Mouse (Mus musculus): ENCODE results near the gene Lrrc23.
"Not testable (repeated sequence)": the region's sequence is repeated elsewhere in the genome, so short reads cannot be mapped to it uniquely, and the experiment has no call there.

The Lrrc23 gene

DNA sequence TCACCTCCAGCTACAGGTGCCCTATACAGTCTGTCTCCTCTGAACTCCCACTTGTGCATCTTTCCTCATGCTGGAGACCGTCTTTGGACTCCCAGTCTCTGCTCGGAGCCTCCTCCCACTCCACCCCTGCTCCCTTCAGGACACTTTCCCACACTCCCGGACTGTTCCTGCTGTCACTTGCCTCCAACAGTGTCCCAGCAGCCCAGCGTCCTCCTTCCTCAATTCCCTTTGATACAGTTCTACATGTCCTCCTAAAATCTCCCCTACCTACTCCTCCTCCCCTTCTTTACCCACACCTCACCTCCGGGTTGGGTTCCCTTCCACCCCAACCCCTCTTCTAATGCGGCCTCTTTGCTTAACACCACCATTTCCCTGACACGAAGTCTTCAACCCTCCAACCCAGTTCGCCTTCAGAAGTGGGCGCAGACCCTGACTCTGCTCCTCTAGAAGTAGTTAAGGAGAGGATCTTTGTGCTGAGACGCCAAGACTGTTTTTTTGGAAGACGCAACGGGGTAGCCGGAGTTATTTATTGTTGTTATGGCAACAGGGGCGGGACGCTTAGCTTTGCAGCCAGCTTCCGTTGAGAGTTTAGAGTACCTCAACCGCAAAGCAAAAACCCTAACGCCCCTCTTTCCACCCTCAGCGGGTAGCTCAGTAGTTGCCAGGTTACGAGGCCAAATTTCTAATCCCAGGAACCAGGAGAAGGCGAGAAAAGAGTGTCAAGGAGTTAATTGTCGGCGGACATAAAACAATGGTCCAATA, at the start of gene Lrrc23:
Gene Lrrc23, minus strand, starts transcription at position 506 of the 762 bp plus-strand sequence.
- no peak for DNase-seq (ENCODE audit: low read depth, low spot score)

DNA sequence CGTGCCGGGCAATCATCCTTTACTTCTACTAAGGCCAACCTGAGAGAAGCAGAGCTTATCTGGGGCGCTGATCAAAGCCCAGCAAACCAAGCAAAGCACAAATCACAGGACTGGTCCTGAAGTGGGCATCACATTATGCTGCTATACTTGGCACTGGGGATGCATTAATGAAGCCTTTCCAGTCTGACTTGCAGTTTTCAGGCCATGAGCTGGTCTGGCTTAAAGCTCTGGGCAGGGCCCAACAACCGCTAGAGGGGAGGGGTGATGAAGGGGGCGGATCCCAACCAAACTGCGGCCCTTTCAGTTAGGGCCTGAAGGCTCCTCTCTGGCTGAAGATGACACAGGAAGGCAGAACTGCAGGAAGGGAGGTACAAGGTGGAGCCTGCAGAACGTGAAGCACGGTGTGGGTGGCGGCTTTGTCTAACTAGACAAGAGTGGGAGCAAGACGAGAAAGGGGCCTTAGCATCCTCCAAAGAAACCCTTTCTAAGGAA, 48.6 kb upstream of the Lrrc23 start:
- no peak for DNase-seq (ENCODE audit: low read depth, low spot score)

DNA sequence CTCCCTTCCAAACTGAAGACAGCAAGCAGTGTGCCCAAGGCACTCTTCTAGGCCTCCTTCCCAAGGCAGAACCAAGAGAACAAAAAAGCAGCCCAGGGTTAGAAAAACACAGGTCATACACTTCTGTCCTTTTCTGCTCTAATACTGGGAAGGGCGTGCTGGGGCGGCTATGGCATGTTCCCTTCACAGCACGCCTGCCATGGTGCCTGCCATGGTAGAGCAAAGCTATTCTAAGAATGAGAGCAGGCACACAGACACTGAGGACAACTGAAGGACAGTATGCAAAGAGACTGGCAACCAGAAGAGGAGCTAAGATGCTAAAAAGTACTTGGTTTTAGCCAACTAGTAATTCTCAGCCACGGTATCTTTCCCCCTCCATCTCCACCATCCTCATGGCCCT, 42.5 kb upstream of the Lrrc23 start:
- no peak for DNase-seq (ENCODE audit: low read depth, low spot score)

DNA sequence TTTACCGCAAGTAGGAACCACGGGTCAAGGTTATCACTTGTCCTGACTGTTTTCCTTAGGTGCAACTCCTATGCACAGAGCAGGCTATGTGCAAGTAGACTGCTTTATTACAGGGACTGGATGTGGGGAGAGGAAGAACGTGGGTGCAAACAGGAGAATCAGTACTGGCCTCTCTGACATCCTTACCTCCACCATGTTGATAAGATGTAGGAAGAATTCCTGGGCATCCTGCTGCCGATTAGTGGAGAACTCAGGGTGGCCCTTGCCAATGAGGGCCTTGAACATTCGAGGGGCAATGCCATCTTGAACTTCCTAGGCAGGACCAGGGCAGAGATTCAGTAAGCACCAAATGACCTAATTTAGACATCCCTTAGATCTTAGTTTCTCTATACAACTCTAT, 41.4 kb upstream of the Lrrc23 start:
- DNase-seq (ENCODE audit: low read depth, low spot score) = no peak

DNA sequence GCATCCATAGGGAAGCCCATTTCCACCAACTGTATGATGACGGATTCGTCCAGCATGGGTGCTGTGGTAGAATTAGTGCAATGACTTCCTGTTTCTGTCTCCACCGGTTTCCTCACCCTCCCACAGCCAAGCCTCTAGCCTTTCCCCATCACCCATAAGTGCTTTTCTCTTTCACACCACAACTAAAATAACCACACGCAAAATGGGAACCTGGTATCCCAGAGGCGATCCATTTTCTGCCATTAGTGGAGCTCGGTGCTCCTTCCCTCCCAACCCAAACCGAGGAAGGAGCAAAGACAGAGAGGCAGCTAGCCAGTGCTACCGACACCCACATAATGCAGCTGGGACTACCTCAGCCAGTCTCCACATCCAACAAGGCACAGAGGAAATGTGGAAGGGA, 38.4 kb upstream of the Lrrc23 start:
- no peak for DNase-seq (ENCODE audit: low read depth, low spot score)

DNA sequence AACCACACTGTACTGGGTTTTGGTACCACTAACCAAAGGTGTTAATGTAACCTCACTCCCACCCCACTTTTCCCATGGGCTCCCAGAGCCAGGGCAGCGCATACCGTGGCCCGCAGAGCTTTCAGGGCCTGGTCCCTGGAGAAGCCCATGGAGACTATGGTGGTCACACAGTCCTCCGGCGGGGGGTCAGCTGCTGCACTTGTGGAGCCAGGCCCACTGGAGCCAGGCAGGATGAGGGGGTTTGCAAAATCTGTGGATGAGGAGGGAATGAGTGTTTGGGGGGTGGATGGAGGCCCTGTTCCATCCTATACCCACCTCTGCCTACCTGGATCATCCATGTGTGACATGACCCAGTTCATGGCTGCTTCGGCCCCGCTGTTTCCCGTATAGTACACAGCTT, 38.0 kb upstream of the Lrrc23 start:
- DNase-seq (ENCODE audit: low read depth, low spot score) = no peak

DNA sequence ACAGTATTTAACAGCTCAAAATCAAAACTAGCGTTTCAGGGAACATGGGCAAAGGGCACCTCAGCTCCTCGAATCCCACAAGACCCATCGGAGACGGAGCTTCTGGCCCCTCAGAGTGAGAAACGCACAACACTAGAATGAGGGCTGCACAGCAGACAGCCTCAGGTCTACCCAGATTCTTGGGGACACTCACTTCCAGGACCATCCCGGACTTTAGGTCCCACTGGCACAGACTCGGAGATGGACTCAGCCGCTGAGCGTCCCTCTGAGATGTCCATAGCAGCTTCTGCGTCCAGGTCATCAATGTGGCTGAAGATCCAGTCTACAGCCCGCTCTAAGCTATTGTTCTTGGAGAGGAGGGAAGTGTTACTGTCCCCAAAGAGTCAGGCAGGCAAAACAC, 37.6 kb upstream of the Lrrc23 start:
- no peak for DNase-seq (ENCODE audit: low read depth, low spot score)

DNA sequence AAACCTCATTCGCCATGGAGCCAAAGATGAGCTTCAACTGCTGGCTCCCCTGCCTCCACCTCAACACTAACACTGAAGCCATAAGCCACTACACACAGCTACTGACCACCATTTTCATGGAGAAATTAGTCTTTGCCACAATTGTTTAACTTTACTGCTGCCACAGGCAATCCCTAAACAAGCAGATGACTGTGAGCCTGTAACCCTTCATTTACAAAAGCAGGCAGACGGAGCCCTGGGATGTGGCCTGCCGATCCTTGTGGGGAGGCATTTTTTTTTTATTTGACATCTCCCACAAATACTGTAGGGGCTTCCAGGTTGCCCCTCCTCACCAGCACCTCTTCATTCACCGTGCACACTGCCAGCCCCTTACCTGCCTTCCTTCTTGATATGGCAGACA, 37.1 kb upstream of the Lrrc23 start:
- no peak for DNase-seq (ENCODE audit: low read depth, low spot score)

DNA sequence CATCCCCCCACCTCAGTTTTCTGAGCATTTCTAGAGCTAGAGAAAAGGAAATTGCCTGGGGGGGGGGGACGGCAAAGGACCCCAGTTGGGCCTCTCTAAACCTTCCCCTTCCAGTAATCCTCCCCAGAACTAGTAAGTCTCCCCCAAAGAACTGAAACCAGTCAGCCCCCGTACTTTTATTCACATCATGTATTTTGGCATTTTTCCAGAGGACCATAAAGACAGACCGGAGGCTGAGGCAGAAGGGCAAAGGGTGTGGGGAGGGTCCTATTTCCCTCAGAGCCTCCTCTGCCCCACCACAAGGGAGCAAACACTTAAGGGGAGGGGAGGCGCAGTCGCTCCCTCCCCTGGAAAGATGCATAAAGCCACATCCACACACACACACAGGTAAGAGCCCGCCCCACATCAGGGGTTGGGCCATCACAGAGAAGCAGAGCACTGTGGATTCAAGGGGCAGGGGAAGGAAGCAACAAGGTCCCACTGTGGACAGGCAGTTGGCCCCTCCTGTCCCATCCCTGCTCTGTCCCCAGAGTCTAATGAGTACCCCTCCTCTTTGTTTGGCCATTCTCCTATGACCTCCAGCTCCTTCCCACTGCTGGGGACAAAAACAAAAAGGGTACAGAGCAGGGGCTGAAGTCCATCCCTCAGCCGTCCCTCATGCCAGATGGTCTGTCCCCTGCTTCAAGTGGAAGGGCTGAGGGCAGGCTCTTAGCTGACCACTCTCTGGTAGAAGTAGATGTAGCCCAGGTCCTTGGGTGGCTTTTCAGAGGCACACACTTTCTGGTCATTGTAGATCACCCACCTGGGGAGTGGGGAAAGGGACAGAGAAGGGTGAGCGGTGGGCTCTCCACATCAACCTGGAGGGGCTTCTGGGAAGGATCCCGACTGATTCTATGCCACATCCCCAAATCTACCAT, 35.6 kb upstream of the Lrrc23 start:
- DNase-seq (ENCODE audit: low read depth, low spot score) = no peak

DNA sequence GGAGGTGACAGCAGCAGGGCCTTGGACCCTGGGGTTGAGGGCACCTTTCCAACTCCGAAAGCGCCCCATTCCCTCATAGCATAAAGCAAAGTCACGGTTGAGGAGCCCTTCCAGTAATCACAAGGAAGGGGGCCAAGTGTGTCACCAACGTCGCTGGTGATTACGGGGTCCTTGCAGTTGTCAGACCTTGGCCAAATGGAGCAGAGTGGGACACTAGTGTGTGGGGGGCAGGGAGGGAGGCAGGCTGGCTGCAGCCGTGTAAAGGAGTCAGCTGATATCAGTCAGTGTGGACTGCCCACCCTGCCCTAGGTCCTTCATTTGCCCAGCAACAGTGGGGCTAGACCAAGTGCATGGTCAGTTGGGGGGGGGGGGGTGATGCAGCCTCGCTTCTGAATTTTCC, 34.9 kb upstream of the Lrrc23 start:
- DNase-seq (ENCODE audit: low read depth, low spot score) = no peak

DNA sequence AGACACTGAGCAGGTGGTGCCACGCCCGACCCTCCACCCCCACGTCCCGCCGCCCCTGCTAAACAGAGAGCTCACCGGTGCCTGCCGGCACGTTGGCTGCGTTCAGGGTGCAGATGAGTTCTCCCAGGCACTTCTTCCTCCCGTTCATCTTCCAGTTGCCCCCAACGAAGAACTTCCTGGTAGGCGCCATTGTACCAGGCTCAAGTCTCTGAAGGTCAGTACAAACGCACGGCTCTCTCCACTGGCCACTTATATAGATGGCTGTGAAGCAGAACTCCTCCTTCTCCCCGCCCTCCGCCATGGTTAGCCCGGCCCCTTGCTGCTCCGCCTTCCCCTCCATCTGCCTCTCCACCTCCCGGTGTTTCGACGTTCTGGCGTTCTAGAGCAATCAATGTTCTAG, 34.4 kb upstream of the Lrrc23 start, which contains the start of gene Tpi1:
Gene Tpi1, minus strand, starts transcription at position 364 of the 400 bp plus-strand sequence.
- DNase-seq (ENCODE audit: low read depth, low spot score) = no peak

DNA sequence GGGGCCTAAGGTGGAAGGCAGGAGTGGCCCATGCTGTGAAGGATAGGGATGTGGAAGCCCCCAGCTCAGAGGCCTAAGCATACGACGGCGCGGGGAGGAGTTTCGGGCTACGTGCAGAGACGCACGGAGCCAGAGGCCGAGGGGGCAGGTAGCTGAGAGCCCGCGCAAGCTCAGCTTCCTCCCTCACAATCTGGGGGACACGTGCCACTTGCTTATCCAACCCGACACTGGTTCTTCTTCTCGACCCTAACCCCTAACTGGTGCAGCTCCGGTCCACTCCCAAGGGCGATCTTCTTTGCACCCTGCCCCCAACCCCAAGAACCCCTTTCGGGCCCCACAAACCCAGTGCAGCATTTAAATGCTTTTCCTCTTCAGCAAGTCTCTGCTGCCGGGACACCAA, 34.0 kb upstream of the Lrrc23 start:
- no peak for DNase-seq (ENCODE audit: low read depth, low spot score)

DNA sequence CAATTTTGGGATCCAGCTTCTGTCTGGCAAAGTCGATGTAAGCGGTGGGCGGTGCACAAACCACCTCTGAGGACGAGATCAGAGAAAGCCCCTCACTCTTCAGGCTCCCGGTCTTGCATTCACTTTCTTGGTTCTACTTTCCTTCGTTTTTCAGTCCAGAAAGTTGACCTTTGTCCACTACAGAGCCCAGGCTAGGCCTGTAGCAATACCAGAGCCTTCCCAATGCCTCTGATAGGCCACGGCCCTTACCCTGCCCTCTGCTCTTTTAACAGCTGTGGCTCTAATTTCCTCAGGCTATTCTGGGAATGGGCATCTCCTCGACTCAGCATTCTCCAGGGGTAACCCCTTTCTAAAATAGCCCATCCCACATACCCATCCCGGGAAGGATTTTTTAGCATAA, 33.3 kb upstream of the Lrrc23 start:
- DNase-seq (ENCODE audit: low read depth, low spot score) = no peak

DNA sequence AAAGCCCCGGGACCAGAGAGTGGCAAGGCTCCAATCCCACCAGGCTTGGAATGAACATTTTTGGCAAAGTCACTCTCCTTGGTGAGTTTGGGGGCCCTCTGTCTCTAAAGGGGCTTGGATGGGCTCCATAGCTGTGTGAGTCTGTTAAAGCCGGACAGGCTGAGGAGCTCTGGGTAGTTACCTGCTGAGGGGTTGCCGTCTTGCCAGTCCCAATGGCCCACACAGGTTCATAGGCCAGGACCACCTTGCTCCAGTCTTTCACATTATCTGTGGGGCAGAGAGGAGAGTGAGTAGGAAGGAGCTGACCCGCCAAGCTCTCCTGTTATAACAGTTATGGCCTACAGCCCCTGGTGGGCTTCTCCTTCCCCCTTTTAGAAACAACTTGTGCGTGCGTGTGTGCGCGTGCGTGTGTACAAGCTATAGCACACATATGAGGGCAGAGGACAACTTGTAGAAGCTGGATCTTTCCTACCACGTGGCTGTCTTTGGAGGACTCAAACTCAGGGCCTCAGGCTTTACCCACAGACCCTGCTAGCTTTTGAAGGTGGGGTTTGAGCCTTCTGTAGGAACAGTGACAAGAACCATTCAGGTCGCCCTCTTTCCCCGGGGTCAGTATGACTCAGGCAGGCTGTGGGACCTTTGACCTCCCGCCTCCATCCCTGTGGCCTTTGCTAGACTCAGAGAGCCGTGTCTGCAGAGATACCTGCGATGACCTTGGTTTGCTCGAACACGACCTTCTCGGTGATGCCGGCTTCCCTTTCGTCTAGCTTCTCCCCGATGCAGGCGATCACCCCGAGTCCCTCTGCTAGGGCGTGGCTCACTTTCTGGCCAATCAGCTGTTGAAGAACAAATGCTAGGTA, 32.4 kb upstream of the Lrrc23 start:
- no peak for DNase-seq (ENCODE audit: low read depth, low spot score)

DNA sequence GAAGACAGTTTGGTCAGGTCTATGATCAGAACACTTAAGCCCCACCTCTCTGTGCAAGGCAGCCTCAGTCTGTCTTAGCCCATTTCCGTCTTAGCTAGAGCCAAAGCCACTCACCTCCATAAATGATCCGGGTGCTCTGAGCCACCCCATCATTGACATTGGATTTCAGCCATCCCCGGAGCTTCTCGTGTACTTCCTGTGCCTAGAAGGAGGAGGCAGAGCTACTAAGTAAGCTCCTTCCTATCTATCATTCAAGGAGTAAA, 31.8 kb upstream of the Lrrc23 start:
- no peak for DNase-seq (ENCODE audit: low read depth, low spot score)

DNA sequence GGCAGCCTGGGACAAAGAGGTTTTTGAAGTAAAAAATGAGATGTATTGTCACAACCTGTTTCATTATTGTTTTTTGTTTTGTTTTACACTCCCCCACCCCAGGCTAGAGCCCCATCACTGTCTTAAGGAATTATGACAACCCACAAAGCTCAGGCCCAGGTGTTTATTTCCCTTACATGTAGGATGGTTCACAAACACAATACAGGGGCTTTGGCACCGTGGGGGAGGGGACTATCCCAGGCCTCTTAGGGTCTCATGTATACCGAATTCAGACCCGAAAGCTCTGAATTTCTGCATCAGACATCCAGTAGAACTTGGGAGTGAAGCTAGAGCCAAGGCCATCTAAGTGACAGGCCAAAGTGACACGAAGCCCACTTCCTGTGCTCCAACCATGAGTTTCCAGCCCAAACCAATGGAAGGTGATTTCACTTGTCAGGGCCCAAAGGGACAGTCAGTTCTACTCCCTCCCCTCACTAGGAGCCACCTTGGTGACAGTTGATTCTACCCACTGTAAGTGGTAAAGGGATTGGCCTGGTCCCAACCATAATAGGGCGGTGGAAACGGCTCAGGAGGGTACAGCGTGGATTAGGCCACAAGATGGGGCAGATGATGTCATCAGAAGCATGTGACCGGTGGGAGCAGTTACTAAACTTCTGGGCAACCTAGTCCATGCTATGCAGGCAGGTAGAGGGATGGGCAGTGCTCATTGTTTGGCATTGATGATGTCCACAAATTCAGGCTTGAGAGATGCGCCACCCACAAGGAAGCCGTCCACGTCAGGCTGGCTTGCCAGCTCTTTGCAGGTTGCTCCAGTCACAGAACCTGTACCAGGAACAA, 31.3 kb upstream of the Lrrc23 start:
- DNase-seq (ENCODE audit: low read depth, low spot score) = not testable (repeated sequence)

DNA sequence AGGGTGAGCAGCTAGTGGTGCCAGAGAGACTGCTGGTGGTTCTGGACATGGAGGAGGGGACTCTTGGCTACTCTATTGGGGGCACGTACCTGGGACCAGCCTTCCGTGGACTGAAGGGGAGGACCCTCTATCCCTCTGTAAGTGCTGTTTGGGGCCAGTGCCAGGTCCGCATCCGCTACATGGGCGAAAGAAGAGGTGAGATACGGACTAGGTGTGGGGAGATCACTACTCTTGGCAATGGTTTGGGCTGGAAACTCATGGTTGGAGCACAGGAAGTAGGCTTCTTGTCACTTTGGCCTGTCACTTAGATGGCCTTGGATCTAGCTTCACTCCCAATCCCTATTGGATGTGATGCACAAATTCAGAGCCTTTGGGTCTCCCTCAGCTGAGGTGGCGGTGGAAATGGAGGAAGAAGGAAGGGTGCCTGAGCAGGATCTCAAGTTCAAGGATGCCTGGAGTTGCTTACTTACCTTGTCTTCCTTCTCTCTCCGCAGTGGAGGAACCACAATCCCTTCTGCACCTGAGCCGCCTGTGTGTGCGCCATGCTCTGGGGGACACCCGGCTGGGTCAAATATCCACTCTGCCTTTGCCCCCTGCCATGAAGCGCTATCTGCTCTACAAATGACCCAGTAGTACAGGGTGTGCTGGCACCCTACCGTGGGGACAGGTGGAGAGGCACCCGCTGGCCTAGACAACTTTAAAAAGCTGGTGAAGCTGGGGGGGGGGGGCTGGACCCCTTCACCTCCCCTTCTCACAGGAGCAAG, 30.4 kb upstream of the Lrrc23 start:
- no peak for DNase-seq (ENCODE audit: low read depth, low spot score)

DNA sequence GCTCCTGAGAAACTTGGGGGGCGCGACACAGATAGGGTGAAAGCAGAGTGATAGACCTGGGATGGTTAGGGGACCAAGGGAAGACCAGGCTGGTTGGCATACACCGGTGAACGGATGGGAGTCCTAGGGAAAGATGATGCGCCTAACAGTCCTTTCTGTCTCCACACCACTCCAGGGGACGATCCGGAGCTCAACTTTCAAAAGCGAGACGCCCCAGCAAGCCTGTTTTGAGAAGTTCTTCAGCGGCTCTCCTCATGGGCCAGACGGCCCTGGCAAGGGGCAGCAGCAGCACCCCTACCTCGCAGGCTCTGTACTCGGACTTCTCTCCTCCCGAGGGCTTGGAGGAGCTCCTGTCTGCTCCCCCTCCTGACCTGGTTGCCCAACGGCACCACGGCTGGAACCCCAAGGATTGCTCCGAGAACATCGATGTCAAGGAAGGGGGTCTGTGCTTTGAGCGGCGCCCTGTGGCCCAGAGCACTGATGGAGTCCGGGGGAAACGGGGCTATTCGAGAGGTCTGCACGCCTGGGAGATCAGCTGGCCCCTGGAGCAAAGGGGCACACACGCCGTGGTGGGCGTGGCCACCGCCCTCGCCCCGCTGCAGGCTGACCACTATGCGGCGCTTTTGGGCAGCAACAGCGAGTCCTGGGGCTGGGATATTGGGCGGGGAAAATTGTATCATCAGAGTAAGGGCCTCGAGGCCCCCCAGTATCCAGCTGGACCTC, 29.7 kb upstream of the Lrrc23 start:
- no peak for DNase-seq (ENCODE audit: low read depth, low spot score)

DNA sequence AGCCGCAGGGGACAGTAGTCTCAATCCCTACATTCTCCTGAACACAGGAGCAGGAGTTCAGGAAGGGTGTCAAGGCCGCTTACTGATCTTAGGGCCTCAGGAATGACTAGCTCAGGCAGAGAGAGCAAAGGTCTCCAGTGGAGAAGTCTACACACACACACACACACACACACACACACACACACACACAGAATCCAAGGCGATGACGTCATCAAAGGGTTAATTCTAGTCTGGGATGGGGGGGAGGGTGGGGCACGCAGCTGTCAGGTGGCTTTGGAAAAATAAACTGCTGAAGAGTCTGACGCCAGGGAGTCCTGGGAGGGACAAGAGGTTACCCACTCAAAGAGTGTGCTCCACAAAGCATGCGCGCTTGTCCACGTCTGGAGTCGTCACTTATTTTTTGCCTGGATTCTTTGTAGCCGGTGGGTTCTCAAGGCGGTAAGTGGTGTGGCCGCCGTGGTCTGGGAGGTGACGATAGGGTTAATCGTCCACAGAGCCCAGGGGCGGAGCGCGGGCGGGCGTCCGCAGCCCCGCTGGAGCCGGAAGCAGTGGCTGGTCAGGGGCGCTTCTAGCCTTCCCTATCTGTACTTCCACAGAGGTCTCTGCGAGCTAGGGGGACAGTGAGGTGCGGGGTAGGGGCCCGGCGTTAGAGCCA, 29.0 kb upstream of the Lrrc23 start, which contains the start of gene Spsb2:
Gene Spsb2, plus strand, starts transcription at position 304 of the 655 bp plus-strand sequence.
- DNase-seq (ENCODE audit: low read depth, low spot score) = no peak

Measured in brain, embryonic 18.5 days (tissue).